Mouse (Mus musculus): Measurements from ENCODE around the gene Ulk1. TPM values are rescaled to one million over a fixed set of nuclear protein-coding genes. Genes with fewer than 3 reads are reported as not detected.

The Ulk1 gene
- polyA plus RNA-seq, 1 experiment from 2014 or later: 7.6 TPM

GRCm38 (mm10) chr5:110831036-110831720 is 21.3 kb upstream of the Ulk1 start:
- Histone ChIP-seq H3K4me2 (no peak overlapping the region), H3K36me3 (peaks cover 57% of the 10 kb centered on the region), H3K9ac (no peak overlapping the region), H3K27ac (peak overlapping the region; percentile 7; the same call in 1 of the 2 replicates), H3K9me3 (replicated peaks) (no peaks in the 10 kb centered on the region), H3K27me3 (no peaks in the 10 kb centered on the region), H3K4me3 (replicated peaks) (no peak overlapping the region), H3K4me1 (replicated peaks) (peaks cover 40% of the 10 kb centered on the region)
- no peak for ATAC-seq (ENCODE audit: low read depth)
- DNase-seq: no peak
- 87% methylated on average over 5 of the region's 5 CpGs for WGBS (ENCODE audit: insufficient replicate concordance)

- no peak overlapping the region for H3K9ac ChIP-seq
- no peak for ATAC-seq (ENCODE audit: low read depth)
- 89% methylated on average over 5 of the region's 5 CpGs for WGBS (ENCODE audit: insufficient replicate concordance)
- no peak overlapping the region for H3K27ac ChIP-seq
- H3K36me3 ChIP-seq: peaks cover 35% of the 10 kb centered on the region
- H3K4me3 ChIP-seq (replicated peaks): no peak overlapping the region
- H3K27me3 ChIP-seq: no peaks in the 10 kb centered on the region
- no peak for DNase-seq
- no peaks in the 10 kb centered on the region for H3K9me3 ChIP-seq (replicated peaks)
- no peak overlapping the region for H3K4me2 ChIP-seq
- H3K4me1 ChIP-seq (replicated peaks): 0 out of 2 replicates have a peak, but pooled peaks cover 8% of the 10 kb centered on the region
These were observed 17.7 kb upstream of the Ulk1 start for GRCm38 (mm10) chr5:110827576-110827975.

GRCm38 (mm10) chr5:110826781-110827495 is 17.0 kb upstream of the Ulk1 start:
- Histone ChIP-seq H3K4me2 (no peak overlapping the region), H3K36me3 (peaks cover 29% of the 10 kb centered on the region), H3K9me3 (replicated peaks) (no peaks in the 10 kb centered on the region), H3K9ac (no peak overlapping the region), H3K4me1 (replicated peaks) (0 out of 2 replicates have a peak, but pooled peaks cover 4% of the 10 kb centered on the region), H3K27me3 (0 out of 2 replicates have a peak, but pooled peaks cover 4% of the 10 kb centered on the region), H3K4me3 (replicated peaks) (no peak overlapping the region), H3K27ac (no peak overlapping the region)
- DNase-seq: no peak
- WGBS (ENCODE audit: insufficient replicate concordance): 85% methylated on average over 8 of the region's 8 CpGs
- no peak for ATAC-seq (ENCODE audit: low read depth)

- 0 out of 2 replicates have a peak, but pooled peaks cover 4% of the 10 kb centered on the region for H3K4me1 ChIP-seq (replicated peaks)
- H3K9ac ChIP-seq: no peak overlapping the region
- 0 out of 2 replicates have a peak, but pooled peaks cover 17% of the 10 kb centered on the region for H3K36me3 ChIP-seq
- ATAC-seq (ENCODE audit: low read depth) (no peak), DNase-seq (no peak)
- no peak overlapping the region for H3K4me3 ChIP-seq (replicated peaks)
- H3K27ac ChIP-seq: no peak overlapping the region
- H3K4me2 ChIP-seq: no peak overlapping the region
- H3K9me3 ChIP-seq (replicated peaks): no peaks in the 10 kb centered on the region
- H3K27me3 ChIP-seq: 0 out of 2 replicates have a peak, but pooled peaks cover 4% of the 10 kb centered on the region
- 77% methylated on average over 4 of the region's 4 CpGs for WGBS (ENCODE audit: insufficient replicate concordance)
These were observed 14.5 kb upstream of the Ulk1 start for GRCm38 (mm10) chr5:110824421-110824820.

GRCm38 (mm10) chr5:110808821-110809666 is 853 bp downstream of the Ulk1 start:
- H3K9ac ChIP-seq: peak overlapping the region; percentile 99
- no peaks in the 10 kb centered on the region for H3K27me3 ChIP-seq
- H3K4me1 ChIP-seq (replicated peaks): peaks cover 62% of the 10 kb centered on the region
- peak overlapping the region; percentile 95 for H3K27ac ChIP-seq
- H3K9me3 ChIP-seq (replicated peaks): no peaks in the 10 kb centered on the region
- DNase-seq (peak; percentile 17), ATAC-seq (ENCODE audit: low read depth) (no peak)
- peak overlapping the region; percentile 97 for H3K4me2 ChIP-seq
- H3K36me3 ChIP-seq: peaks cover 34% of the 10 kb centered on the region
- WGBS (ENCODE audit: insufficient replicate concordance): 1% methylated on average over 27 of the region's 27 CpGs
- H3K4me3 ChIP-seq (replicated peaks): peak overlapping the region; percentile 91

- DNase-seq: peak; percentile 85
- H3K9me3 ChIP-seq (replicated peaks): no peaks in the 10 kb centered on the region
- peak overlapping the region; percentile 99 for H3K9ac ChIP-seq
- H3K36me3 ChIP-seq: peaks cover 34% of the 10 kb centered on the region
- WGBS (ENCODE audit: insufficient replicate concordance): under 1% methylated on average over 14 of the region's 14 CpGs
- H3K27me3 ChIP-seq: no peaks in the 10 kb centered on the region
- H3K4me2 ChIP-seq: peak overlapping the region; percentile 97
- ATAC-seq (ENCODE audit: low read depth): peak; percentile 76
- H3K4me3 ChIP-seq (replicated peaks): peak overlapping the region; percentile 91
- peaks cover 71% of the 10 kb centered on the region for H3K4me1 ChIP-seq (replicated peaks)
- H3K27ac ChIP-seq: peak overlapping the region; percentile 95
These were observed 1.8 kb downstream of the Ulk1 start for GRCm38 (mm10) chr5:110808061-110808631.

GRCm38 (mm10) chr5:110807453-110807852 is 2.4 kb downstream of the Ulk1 start:
- WGBS (ENCODE audit: insufficient replicate concordance): 82% methylated on average over 4 of the region's 4 CpGs
- Histone ChIP-seq H3K4me1 (replicated peaks) (peaks cover 78% of the 10 kb centered on the region), H3K9ac (peak overlapping the region; percentile 99), H3K27me3 (no peaks in the 10 kb centered on the region), H3K4me3 (replicated peaks) (peak overlapping the region; percentile 91), H3K36me3 (peaks cover 34% of the 10 kb centered on the region), H3K4me2 (peak overlapping the region; percentile 97), H3K27ac (peak overlapping the region; percentile 95), H3K9me3 (replicated peaks) (no peaks in the 10 kb centered on the region)
- ATAC-seq (ENCODE audit: low read depth): no peak
- DNase-seq: no peak

- Histone ChIP-seq H3K9me3 (replicated peaks) (no peaks in the 10 kb centered on the region), H3K4me1 (replicated peaks) (peaks cover 86% of the 10 kb centered on the region), H3K4me2 (peak overlapping the region; percentile 97), H3K9ac (peak overlapping the region; percentile 99), H3K36me3 (peaks cover 38% of the 10 kb centered on the region), H3K27me3 (no peaks in the 10 kb centered on the region), H3K27ac (peak overlapping the region; percentile 95), H3K4me3 (replicated peaks) (peak overlapping the region; percentile 91)
- 88% methylated on average over 1 of the region's 1 CpGs for WGBS (ENCODE audit: insufficient replicate concordance)
- ATAC-seq (ENCODE audit: low read depth) (no peak), DNase-seq (no peak)
These were observed 3.2 kb downstream of the Ulk1 start for GRCm38 (mm10) chr5:110806676-110807075.

GRCm38 (mm10) chr5:110806154-110806553 is 3.7 kb downstream of the Ulk1 start:
- Histone ChIP-seq H3K27me3 (no peaks in the 10 kb centered on the region), H3K27ac (no peak overlapping the region; the same call in 1 of the 2 replicates), H3K4me2 (peak overlapping the region; percentile 97; the same call in 1 of the 2 replicates), H3K36me3 (peaks cover 43% of the 10 kb centered on the region), H3K4me1 (replicated peaks) (peaks cover 91% of the 10 kb centered on the region), H3K9me3 (replicated peaks) (no peaks in the 10 kb centered on the region), H3K9ac (peak overlapping the region; percentile 99; the same call in 1 of the 2 replicates), H3K4me3 (replicated peaks) (no peak overlapping the region)
- no peak for ATAC-seq (ENCODE audit: low read depth)
- 83% methylated on average over 4 of the region's 4 CpGs for WGBS (ENCODE audit: insufficient replicate concordance)
- DNase-seq: no peak

- ATAC-seq (ENCODE audit: low read depth) (peak; percentile 27; the same call in 1 of the 2 replicates), DNase-seq (no peak)
- Histone ChIP-seq H3K36me3 (peaks cover 58% of the 10 kb centered on the region), H3K27me3 (no peaks in the 10 kb centered on the region), H3K4me2 (peak overlapping the region; percentile 56), H3K9ac (peak overlapping the region; percentile 46), H3K4me1 (replicated peaks) (peaks cover 97% of the 10 kb centered on the region), H3K4me3 (replicated peaks) (peak overlapping the region; percentile 11; the same call in 1 of the 2 replicates), H3K27ac (peak overlapping the region; percentile 74), H3K9me3 (replicated peaks) (no peaks in the 10 kb centered on the region)
- 29% methylated on average over 7 of the region's 7 CpGs for whole genome bisulfite sequencing (ENCODE audit: insufficient replicate concordance)
These were observed 5.7 kb downstream of the Ulk1 start for GRCm38 (mm10) chr5:110804012-110804743.
